ENCODE assay signal across 13 mouse cellular contexts in the genomic region with DNA sequence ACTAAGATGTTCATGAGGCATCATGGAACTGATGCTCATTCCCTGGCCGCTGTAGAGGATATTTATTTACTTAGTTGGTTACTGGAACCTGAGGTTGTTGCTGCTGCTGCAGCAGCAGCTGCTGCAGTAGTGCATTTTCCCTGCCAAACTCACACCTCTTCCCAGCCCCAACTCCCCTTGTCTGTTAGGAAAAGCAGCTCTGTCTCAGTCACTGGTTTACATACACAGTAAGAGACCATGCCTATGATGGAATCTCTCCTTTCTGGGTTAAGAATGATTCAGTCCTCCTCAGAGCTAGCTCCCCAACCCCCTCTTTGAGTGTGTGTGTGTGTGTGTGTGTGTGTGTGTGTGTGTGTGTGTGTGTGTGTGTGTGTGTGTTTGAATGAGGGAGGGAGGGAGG. TPM values are rescaled to one million over a fixed set of nuclear protein-coding genes. Genes with fewer than 3 reads are reported as not detected.
DNase-seq lines count a peak whose midpoint lies in the region; ATAC-seq and TF ChIP-seq lines count a peak whose summit lies in the region.
"Had no signal": no experiment of that assay in that cellular context is flagged by ENCODE, and none has a peak within 500 bp of the region (broad histone marks: within the 10 kb centered on the region; RNA-seq: fewer than 3 reads in every experiment).

No protein-coding gene starts in this region.

- peak; percentile 57 for DNase-seq in cerebellum, adult 9-10 months
- DNase-seq in cerebellum, adult 8-10 months, result no peak
- DNase-seq in forebrain, embryonic 11.5 days (ENCODE audit: low spot score), result peak; percentile 46
- DNase-seq in hindbrain, postnatal 0 days (ENCODE audit: low spot score), result peak; percentile 41
- no peak for DNase-seq in frontal cortex, adult 2 months (ENCODE audit: extremely low spot score in 1 of 2, low spot score in 1 of 2)
- DNase-seq in embryo, embryonic 10 days (ENCODE audit: low spot score), result no peak
- no peak for DNase-seq in kidney, postnatal 10 days
- DNase-seq: adrenal gland, adult 2 months; heart, postnatal 36 days; kidney, postnatal 36 days had no signal

- H3K9ac ChIP-seq in forebrain, embryonic 11.5 days (ENCODE audit: low read length), result no peak overlapping the region
- H3K9ac ChIP-seq in hindbrain, postnatal 0 days (replicated peaks; ENCODE audit: low read length), result peak overlapping the region; percentile 48; the same call in 1 of the 2 replicates
- H3K9ac ChIP-seq in neural tube, embryonic 14.5 days (replicated peaks; ENCODE audit: low read depth, low read length), result 0 out of 2 replicates have a peak overlapping the region, but pooled peaks have one; percentile 80
- H3K9ac ChIP-seq: lung, embryonic 14.5 days had no signal

- H3K27ac ChIP-seq in forebrain, embryonic 11.5 days (ENCODE audit: low read depth, low read length), result no peak overlapping the region
- H3K27ac ChIP-seq in hindbrain, postnatal 0 days, result peak overlapping the region; percentile 17; the same call in 1 of the 2 replicates
- peak overlapping the region; percentile 66; the same call in 1 of the 2 replicates for H3K27ac ChIP-seq in neural tube, embryonic 14.5 days (ENCODE audit: low read depth, low read length)

- H3K9me3 ChIP-seq in forebrain, embryonic 11.5 days (ENCODE audit: control insufficient read depth, low read length), result no peaks in the 10 kb centered on the region
- H3K9me3 ChIP-seq in hindbrain, postnatal 0 days (ENCODE audit: low read length), result no peaks in the 10 kb centered on the region
- no peaks in the 10 kb centered on the region for H3K9me3 ChIP-seq in neural tube, embryonic 14.5 days (ENCODE audit: control insufficient read depth, low read length)

- peaks cover 3% of the 10 kb centered on the region; the same call in 1 of the 2 replicates for H3K27me3 ChIP-seq in forebrain, embryonic 11.5 days (ENCODE audit: control insufficient read depth, insufficient read depth, low read length)
- H3K27me3 ChIP-seq in hindbrain, postnatal 0 days (ENCODE audit: insufficient read depth, low read length), result no peaks in the 10 kb centered on the region
- no peaks in the 10 kb centered on the region for H3K27me3 ChIP-seq in neural tube, embryonic 14.5 days (ENCODE audit: control insufficient read depth, insufficient read depth, low read length)

- TF ChIP-seq CTCF in hindbrain, postnatal 0 days (IDR thresholded peaks at IDR 0.05; ENCODE audit: low read depth), result no peak

- H3K4me1 ChIP-seq in forebrain, embryonic 11.5 days (replicated peaks; ENCODE audit: control insufficient read depth, insufficient read depth, low read length), result peaks cover 3% of the 10 kb centered on the region; the same call in 1 of the 2 replicates
- no peaks in the 10 kb centered on the region for H3K4me1 ChIP-seq in hindbrain, postnatal 0 days (ENCODE audit: insufficient read depth, low read length)
- no peaks in the 10 kb centered on the region for H3K4me1 ChIP-seq in neural tube, embryonic 14.5 days (ENCODE audit: control insufficient read depth, insufficient read depth, low read length)

- no peaks in the 10 kb centered on the region for H3K36me3 ChIP-seq in forebrain, embryonic 11.5 days (ENCODE audit: control insufficient read depth, insufficient read depth, low read length)
- no peaks in the 10 kb centered on the region for H3K36me3 ChIP-seq in hindbrain, postnatal 0 days (ENCODE audit: insufficient read depth, low read length)
- H3K36me3 ChIP-seq in neural tube, embryonic 14.5 days (ENCODE audit: control insufficient read depth, insufficient read depth, low read length), result no peaks in the 10 kb centered on the region

- 24% methylated on average over 1 of the region's 1 CpGs for WGBS in forebrain, embryonic 11.5 days
- 26% methylated on average over 1 of the region's 1 CpGs for WGBS in hindbrain, postnatal 0 days
- 33% methylated on average over 1 of the region's 1 CpGs for whole genome bisulfite sequencing in neural tube, embryonic 14.5 days

- H3K4me2 ChIP-seq in forebrain, embryonic 11.5 days (ENCODE audit: low read depth, low read length, severe bottlenecking), result peak overlapping the region; percentile 79; the same call in 1 of the 2 replicates
- peak overlapping the region; percentile 77 for H3K4me2 ChIP-seq in hindbrain, postnatal 0 days (ENCODE audit: low read depth, low read length)
- H3K4me2 ChIP-seq in neural tube, embryonic 14.5 days (ENCODE audit: low read depth, low read length), result peak overlapping the region; percentile 65

- ATAC-seq in forebrain, embryonic 11.5 days (replicated peaks; ENCODE audit: low FRiP score), result no peak
- no peak for ATAC-seq in hindbrain, postnatal 0 days
- ATAC-seq in neural tube, embryonic 14.5 days (ENCODE audit: low read depth), result no peak

- no peak overlapping the region for H3K4me3 ChIP-seq in forebrain, embryonic 11.5 days (ENCODE audit: low read depth, low read length)
- peak overlapping the region; percentile 86 for H3K4me3 ChIP-seq in hindbrain, postnatal 0 days (ENCODE audit: low read length)
- peak overlapping the region; percentile 77 for H3K4me3 ChIP-seq in neural tube, embryonic 14.5 days (ENCODE audit: low read depth, low read length)

RNA-seq across cellular contexts. Expression of a gene that starts 3.5 kb away (rescaled TPM):
- polyA plus RNA-seq in forebrain, embryonic 11.5 days (2014; fragmentation: Nextera tagmentation; extraction: Ambion mirVana), result 4.7 and 5.2 TPM in 2 replicates
- total RNA-seq in hindbrain, postnatal 0 days (2014; rRNA removed), result 78.2 and 88.0 TPM in 2 replicates
- polyA plus RNA-seq in hindbrain, postnatal 0 days (2015; fragmentation: Nextera tagmentation; extraction: Ambion mirVana), result 67.3 and 71.6 TPM in 2 replicates
- 52.9 and 65.6 TPM in 2 replicates for polyA plus RNA-seq in neural tube, embryonic 14.5 days (2014; fragmentation: Nextera tagmentation; extraction: Ambion mirVana)
- 65.2 and 70.2 TPM in 2 replicates for polyA plus RNA-seq in frontal cortex, adult 2 months (2012; rRNA removed)
- total RNA-seq: MEL had no signal

Comparison
In these comparisons a context has a peak if more than half of its experiments do, and no peak if none do; other contexts are left out.
1. DNase-seq: peak in cerebellum, adult 9-10 months (single experiment), forebrain, embryonic 11.5 days (single experiment) and hindbrain, postnatal 0 days (single experiment); none in cerebellum, adult 8-10 months (single experiment), frontal cortex, adult 2 months (0 of 2), embryo, embryonic 10 days (single experiment) and kidney, postnatal 10 days (single experiment).
2. Peak in every context shown above with its lines, with median percentiles within 50 percentile points of each other: H3K4me2 ChIP-seq.